Mouse (Mus musculus): ENCODE measurements around the gene Krr1. TPM values are rescaled to one million over a fixed set of nuclear protein-coding genes. Genes with fewer than 3 reads are reported as not detected.

Krr1 gene
- polyA plus RNA-seq (2014; fragmentation: Nextera tagmentation; extraction: Ambion mirVana): 35.4 and 35.6 TPM in 2 replicates

GRCm38 (mm10) chr10:111972542-111973361, at the start of gene Krr1:
TSS of gene Krr1 (plus strand) at chr10:111972664.
- peak; percentile 94 for ATAC-seq (replicated peaks; ENCODE audit: insufficient number of reproducible peaks, low FRiP score, low TSS enrichment)
- H3K27ac ChIP-seq (ENCODE audit: low read depth, low read length): no peak within 1 kb of the TSS
- H3K4me3 ChIP-seq (ENCODE audit: low read depth, low read length): peak within 1 kb of the TSS; percentile 96
- no peaks in the 10 kb centered on the region for H3K9me3 ChIP-seq (replicated peaks; ENCODE audit: control insufficient read depth, low read length)
- no peaks in the 10 kb centered on the region for H3K36me3 ChIP-seq (ENCODE audit: control insufficient read depth, insufficient read depth, low read length)
- H3K4me2 ChIP-seq: peak within 1 kb of the TSS; percentile 83
- peak within 1 kb of the TSS; percentile 89 for H3K9ac ChIP-seq (ENCODE audit: low read depth, low read length)
- peaks cover 4% of the 10 kb centered on the region; the same call in 1 of the 2 replicates for H3K4me1 ChIP-seq (ENCODE audit: control insufficient read depth, insufficient read depth, low read length)
- no peaks in the 10 kb centered on the region for H3K27me3 ChIP-seq (ENCODE audit: control insufficient read depth, insufficient read depth, low read length)
- under 1% methylated on average over 51 of the region's 51 CpGs for WGBS (ENCODE audit: insufficient replicate concordance)

GRCm38 (mm10) chr10:111923503-111924135, 48.8 kb upstream of the Krr1 start:
- no peak overlapping the region for H3K27ac ChIP-seq (ENCODE audit: low read depth, low read length)
- H3K27me3 ChIP-seq (ENCODE audit: control insufficient read depth, insufficient read depth, low read length): no peaks in the 10 kb centered on the region
- no peak overlapping the region for H3K4me3 ChIP-seq (ENCODE audit: low read depth, low read length)
- H3K9ac ChIP-seq (ENCODE audit: low read depth, low read length): no peak overlapping the region
- WGBS (ENCODE audit: insufficient replicate concordance): 76% methylated on average over 4 of the region's 4 CpGs
- peaks cover 8% of the 10 kb centered on the region; the same call in 1 of the 2 replicates for H3K4me1 ChIP-seq (ENCODE audit: control insufficient read depth, insufficient read depth, low read length)
- no peaks in the 10 kb centered on the region for H3K36me3 ChIP-seq (ENCODE audit: control insufficient read depth, insufficient read depth, low read length)
- no peaks in the 10 kb centered on the region for H3K9me3 ChIP-seq (replicated peaks; ENCODE audit: control insufficient read depth, low read length)
- no peak overlapping the region for H3K4me2 ChIP-seq
- ATAC-seq (replicated peaks; ENCODE audit: insufficient number of reproducible peaks, low FRiP score, low TSS enrichment): no peak

GRCm38 (mm10) chr10:111924141-111924540, 48.3 kb upstream of the Krr1 start:
- Histone ChIP-seq H3K27me3 (ENCODE audit: control insufficient read depth, insufficient read depth, low read length) (no peaks in the 10 kb centered on the region), H3K36me3 (ENCODE audit: control insufficient read depth, insufficient read depth, low read length) (no peaks in the 10 kb centered on the region), H3K4me3 (ENCODE audit: low read depth, low read length) (no peak overlapping the region), H3K9me3 (replicated peaks; ENCODE audit: control insufficient read depth, low read length) (no peaks in the 10 kb centered on the region), H3K4me1 (ENCODE audit: control insufficient read depth, insufficient read depth, low read length) (peaks cover 8% of the 10 kb centered on the region; the same call in 1 of the 2 replicates), H3K27ac (ENCODE audit: low read depth, low read length) (no peak overlapping the region), H3K9ac (ENCODE audit: low read depth, low read length) (no peak overlapping the region), H3K4me2 (no peak overlapping the region)
- 39% methylated on average over 3 of the region's 3 CpGs for WGBS (ENCODE audit: insufficient replicate concordance)
- ATAC-seq (replicated peaks; ENCODE audit: insufficient number of reproducible peaks, low FRiP score, low TSS enrichment): no peak

- Histone ChIP-seq H3K4me3 (ENCODE audit: low read depth, low read length) (no peak overlapping the region), H3K4me1 (ENCODE audit: control insufficient read depth, insufficient read depth, low read length) (peaks cover 5% of the 10 kb centered on the region; the same call in 1 of the 2 replicates), H3K36me3 (ENCODE audit: control insufficient read depth, insufficient read depth, low read length) (no peaks in the 10 kb centered on the region), H3K9ac (ENCODE audit: low read depth, low read length) (no peak overlapping the region), H3K27ac (ENCODE audit: low read depth, low read length) (no peak overlapping the region), H3K9me3 (replicated peaks; ENCODE audit: control insufficient read depth, low read length) (no peaks in the 10 kb centered on the region), H3K27me3 (ENCODE audit: control insufficient read depth, insufficient read depth, low read length) (no peaks in the 10 kb centered on the region), H3K4me2 (no peak overlapping the region; the same call in 1 of the 2 replicates)
- no peak for ATAC-seq (replicated peaks; ENCODE audit: insufficient number of reproducible peaks, low FRiP score, low TSS enrichment)
- WGBS (ENCODE audit: insufficient replicate concordance): 64% methylated on average over 12 of the region's 12 CpGs
These were observed 47.6 kb upstream of the Krr1 start for GRCm38 (mm10) chr10:111924716-111925488.

- Histone ChIP-seq H3K36me3 (ENCODE audit: control insufficient read depth, insufficient read depth, low read length) (no peaks in the 10 kb centered on the region), H3K4me1 (ENCODE audit: control insufficient read depth, insufficient read depth, low read length) (peaks cover 5% of the 10 kb centered on the region; the same call in 1 of the 2 replicates), H3K9ac (ENCODE audit: low read depth, low read length) (no peak overlapping the region), H3K9me3 (replicated peaks; ENCODE audit: control insufficient read depth, low read length) (no peaks in the 10 kb centered on the region), H3K4me3 (ENCODE audit: low read depth, low read length) (no peak overlapping the region), H3K27ac (ENCODE audit: low read depth, low read length) (no peak overlapping the region), H3K27me3 (ENCODE audit: control insufficient read depth, insufficient read depth, low read length) (no peaks in the 10 kb centered on the region), H3K4me2 (no peak overlapping the region; the same call in 1 of the 2 replicates)
- peak; percentile 63; the same call in 1 of the 2 replicates for ATAC-seq (replicated peaks; ENCODE audit: insufficient number of reproducible peaks, low FRiP score, low TSS enrichment)
- 5% methylated on average over 10 of the region's 10 CpGs for WGBS (ENCODE audit: insufficient replicate concordance)
These were observed 47.0 kb upstream of the Krr1 start for GRCm38 (mm10) chr10:111925489-111925860.

- no peak for ATAC-seq (replicated peaks; ENCODE audit: insufficient number of reproducible peaks, low FRiP score, low TSS enrichment)
- Histone ChIP-seq H3K4me3 (ENCODE audit: low read depth, low read length) (no peak overlapping the region), H3K9me3 (replicated peaks; ENCODE audit: control insufficient read depth, low read length) (no peaks in the 10 kb centered on the region), H3K27me3 (ENCODE audit: control insufficient read depth, insufficient read depth, low read length) (no peaks in the 10 kb centered on the region), H3K4me2 (peak overlapping the region; percentile 9; the same call in 1 of the 2 replicates), H3K27ac (ENCODE audit: low read depth, low read length) (peak overlapping the region; percentile 51; the same call in 1 of the 2 replicates), H3K9ac (ENCODE audit: low read depth, low read length) (no peak overlapping the region), H3K36me3 (ENCODE audit: control insufficient read depth, insufficient read depth, low read length) (no peaks in the 10 kb centered on the region), H3K4me1 (ENCODE audit: control insufficient read depth, insufficient read depth, low read length) (peaks cover 19% of the 10 kb centered on the region)
- WGBS (ENCODE audit: insufficient replicate concordance): 46% methylated on average over 11 of the region's 11 CpGs
These were observed 39.7 kb upstream of the Krr1 start for GRCm38 (mm10) chr10:111932621-111933345.

- H3K9me3 ChIP-seq (replicated peaks; ENCODE audit: control insufficient read depth, low read length): no peaks in the 10 kb centered on the region
- ATAC-seq (replicated peaks; ENCODE audit: insufficient number of reproducible peaks, low FRiP score, low TSS enrichment): no peak
These were observed 37.3 kb upstream of the Krr1 start for GRCm38 (mm10) chr10:111935207-111935606.

GRCm38 (mm10) chr10:111936021-111936420, 36.4 kb upstream of the Krr1 start:
- no peak for ATAC-seq (replicated peaks; ENCODE audit: insufficient number of reproducible peaks, low FRiP score, low TSS enrichment)
- H3K9me3 ChIP-seq (replicated peaks; ENCODE audit: control insufficient read depth, low read length): no peaks in the 10 kb centered on the region
- H3K27me3 ChIP-seq (ENCODE audit: control insufficient read depth, insufficient read depth, low read length): no peaks in the 10 kb centered on the region
- 83% methylated on average over 4 of the region's 4 CpGs for WGBS (ENCODE audit: insufficient replicate concordance)
- peaks cover 19% of the 10 kb centered on the region for H3K4me1 ChIP-seq (ENCODE audit: control insufficient read depth, insufficient read depth, low read length)
- peak overlapping the region; percentile 35; the same call in 1 of the 2 replicates for H3K4me2 ChIP-seq
- no peak overlapping the region for H3K4me3 ChIP-seq (ENCODE audit: low read depth, low read length)
- H3K9ac ChIP-seq (ENCODE audit: low read depth, low read length): no peak overlapping the region
- peak overlapping the region; percentile 73 for H3K27ac ChIP-seq (ENCODE audit: low read depth, low read length)
- H3K36me3 ChIP-seq (ENCODE audit: control insufficient read depth, insufficient read depth, low read length): no peaks in the 10 kb centered on the region

More at GRCm38 (mm10) chr10:111935207-111935606, 37.3 kb upstream of the Krr1 start:
- H3K4me1 ChIP-seq (ENCODE audit: control insufficient read depth, insufficient read depth, low read length): peaks cover 19% of the 10 kb centered on the region
- no peaks in the 10 kb centered on the region for H3K27me3 ChIP-seq (ENCODE audit: control insufficient read depth, insufficient read depth, low read length)
- 88% methylated on average over 2 of the region's 2 CpGs for WGBS (ENCODE audit: insufficient replicate concordance)
- H3K4me2 ChIP-seq: no peak overlapping the region
- no peak overlapping the region for H3K4me3 ChIP-seq (ENCODE audit: low read depth, low read length)
- H3K36me3 ChIP-seq (ENCODE audit: control insufficient read depth, insufficient read depth, low read length): no peaks in the 10 kb centered on the region
- H3K27ac ChIP-seq (ENCODE audit: low read depth, low read length): no peak overlapping the region
- H3K9ac ChIP-seq (ENCODE audit: low read depth, low read length): no peak overlapping the region
